26 mouse cellular contexts compared by ENCODE assay signal in genomic region chr1:77484766-77485596, GRCm38 (mm10). TPM values are rescaled to one million over a fixed set of nuclear protein-coding genes. Genes with fewer than 3 reads are reported as not detected.
DNase-seq lines count a peak whose midpoint lies in the region; ATAC-seq lines count a peak whose summit lies in the region.
"Had no signal": no experiment of that assay in that cellular context is flagged by ENCODE, and none has a peak within 500 bp of the region (broad histone marks: within the 10 kb centered on the region; RNA-seq: fewer than 3 reads in every experiment).

No protein-coding gene starts in this region.

- H3K36me3 ChIP-seq in lung, embryonic 16.5 days (ENCODE audit: control insufficient read depth, insufficient read depth, low read length): no peaks in the 10 kb centered on the region
- H3K36me3 ChIP-seq: embryonic facial prominence, embryonic 15.5 days; G1E; hindbrain, embryonic 15.5 days; intestine, embryonic 15.5 days; limb, embryonic 15.5 days; midbrain, embryonic 15.5 days had no signal

- peaks cover 2% of the 10 kb centered on the region; the same call in 1 of the 2 replicates for H3K4me1 ChIP-seq in lung, embryonic 16.5 days (replicated peaks; ENCODE audit: control insufficient read depth, insufficient read depth, low read length)
- H3K4me1 ChIP-seq: intestine, embryonic 15.5 days; midbrain, embryonic 15.5 days had no signal

- H3K9me3 ChIP-seq in lung, embryonic 16.5 days (ENCODE audit: control insufficient read depth, low read length): no peaks in the 10 kb centered on the region
- H3K9me3 ChIP-seq: embryonic facial prominence, embryonic 15.5 days; hindbrain, embryonic 15.5 days; intestine, embryonic 15.5 days; limb, embryonic 15.5 days; midbrain, embryonic 15.5 days had no signal

- 0 out of 2 replicates have a peak, but pooled peaks have one; percentile 35 for ATAC-seq in frontal cortex, adult (ENCODE audit: low TSS enrichment)
- peak; percentile 36; the same call in 1 of the 2 replicates for ATAC-seq in lung, embryonic 16.5 days (ENCODE audit: low read depth)
- ATAC-seq in granulocyte monocyte progenitor cell, adult 5-6 weeks (replicated peaks; ENCODE audit: poor library complexity, severe bottlenecking): peak; percentile 79
- ATAC-seq: activated CD4-positive, CD25-positive, alpha-beta regulatory T cell, adult 4 months; intestine, embryonic 15.5 days; midbrain, embryonic 15.5 days had no signal

- no peak overlapping the region for H3K9ac ChIP-seq in lung, embryonic 16.5 days (ENCODE audit: low read length)
- H3K9ac ChIP-seq: embryonic facial prominence, embryonic 15.5 days; hindbrain, embryonic 15.5 days; intestine, embryonic 15.5 days; limb, embryonic 15.5 days; liver, embryonic 14.5 days; midbrain, embryonic 15.5 days had no signal

- no peak overlapping the region for H3K27ac ChIP-seq in lung, embryonic 16.5 days (ENCODE audit: low read length)
- H3K27ac ChIP-seq: embryonic facial prominence, embryonic 15.5 days; hindbrain, embryonic 15.5 days; intestine, embryonic 15.5 days; limb, embryonic 15.5 days; liver, embryonic 14.5 days; midbrain, embryonic 15.5 days had no signal

- H3K27me3 ChIP-seq in lung, embryonic 16.5 days (ENCODE audit: control insufficient read depth, insufficient read depth, low read depth, low read length): no peaks in the 10 kb centered on the region
- H3K27me3 ChIP-seq: CH12.LX; embryonic facial prominence, embryonic 15.5 days; hindbrain, embryonic 15.5 days; intestine, embryonic 15.5 days; limb, embryonic 15.5 days; midbrain, embryonic 15.5 days had no signal

- no peak overlapping the region for H3K4me3 ChIP-seq in lung, embryonic 16.5 days (ENCODE audit: low read length)
- H3K4me3 ChIP-seq: embryonic facial prominence, embryonic 15.5 days; hindbrain, embryonic 15.5 days; intestine, embryonic 15.5 days; limb, embryonic 15.5 days; midbrain, embryonic 15.5 days had no signal

- WGBS in lung, embryonic 16.5 days: 50% methylated on average over 6 of the region's 6 CpGs

- no peak for DNase-seq in frontal cortex, postnatal 36 days (ENCODE audit: low spot score in 2 of 2)
- DNase-seq in lung, postnatal 25 days (ENCODE audit: low spot score): no peak
- DNase-seq in thymus, postnatal 4 days: no peak
- no peak for DNase-seq in kidney, postnatal 10 days
- DNase-seq: adrenal gland, postnatal 10 days; B cell, adult 2 months; cerebellum, adult 2 months; cerebellum, postnatal 25 days; embryo, embryonic 11 days; gastrocnemius, postnatal 36 days; heart, postnatal 4 days; kidney, adult 8-10 months; kidney, postnatal 25 days; lung, postnatal 10 days had no signal

- H3K4me2 ChIP-seq in lung, embryonic 16.5 days (ENCODE audit: low read depth, low read length): no peak overlapping the region
- H3K4me2 ChIP-seq: embryonic facial prominence, embryonic 15.5 days; hindbrain, embryonic 15.5 days; intestine, embryonic 15.5 days; limb, embryonic 15.5 days; midbrain, embryonic 15.5 days had no signal

RNA-seq across cellular contexts. Expression of gene Epha4, which starts 29.9 kb away (rescaled TPM):
- 13.8 and 17.3 TPM in 2 replicates for polyA plus RNA-seq in lung, embryonic 16.5 days (2015; fragmentation: Nextera tagmentation; extraction: Ambion mirVana)
- total RNA-seq in granulocyte monocyte progenitor cell, adult 5-6 weeks (2014; fragmentation: Nextera tagmentation): not detected in 2 replicates
- 0.31 TPM in 1 of 2 replicates, not detected in the other for total RNA-seq in granulocyte monocyte progenitor cell, adult 5-6 weeks (2017)
- polyA plus RNA-seq: G1E had no signal
